Mouse (Mus musculus) midbrain, embryonic 11.5 days (tissue): ENCODE measurements around the gene Tns3. TPM values are rescaled to one million over a fixed set of nuclear protein-coding genes. Genes with fewer than 3 reads are reported as not detected.

Experiments
- ATAC-seq: fragments of 200-750 bp; cut with Nextera tagmentation; 2 replicates; pipeline ENCODE4 v1.8.0; 2017; ENCODE audit warnings: moderate TSS enrichment, moderate library complexity; ENCODE audit not compliant: low FRiP score
- DNase-seq: peaks from one replicate; pipeline ENCODE4 v3.0.0; 2015; ENCODE audit warnings: low spot score; ENCODE audit errors: missing footprints
- H3K27ac ChIP-seq: fragments of 300-500 bp; sonication (generic); 2 replicates; pipeline ENCODE4 v1.5.1; 2014; ENCODE audit warnings: low read depth, low read length
- H3K27me3 ChIP-seq: fragments of 300-500 bp; sonication (generic); 2 replicates; pipeline ENCODE4 v1.6.1; 2014; ENCODE audit warnings: mild to moderate bottlenecking, low read length, moderate library complexity, mixed read lengths; ENCODE audit not compliant: control insufficient read depth, insufficient read depth
- H3K36me3 ChIP-seq: fragments of 300-500 bp; sonication (generic); 2 replicates; pipeline ENCODE4 v1.6.1; 2014; ENCODE audit warnings: mild to moderate bottlenecking, low read length, moderate library complexity, mixed read lengths; ENCODE audit not compliant: control insufficient read depth, insufficient read depth
- H3K4me1 ChIP-seq: fragments of 300-500 bp; sonication (generic); 2 replicates; pipeline ENCODE4 v1.6.1; 2014; ENCODE audit warnings: low read length; ENCODE audit not compliant: control insufficient read depth, insufficient read depth
- H3K4me2 ChIP-seq: fragments of 300-500 bp; sonication (generic); 2 replicates; pipeline ENCODE4 v1.6.1; 2014; ENCODE audit warnings: mild to moderate bottlenecking, moderate library complexity
- H3K4me3 ChIP-seq: fragments of 300-500 bp; sonication (generic); 2 replicates; pipeline ENCODE4 v1.5.1; 2014; ENCODE audit warnings: low read depth, low read length
- H3K9ac ChIP-seq: fragments of 300-500 bp; sonication (generic); 2 replicates; pipeline ENCODE4 v1.6.1; 2014; ENCODE audit warnings: low read length
- H3K9me3 ChIP-seq: fragments of 300-500 bp; sonication (generic); 2 replicates; pipeline ENCODE4 v1.6.1; 2016; ENCODE audit warnings: low read length; ENCODE audit not compliant: control insufficient read depth
- WGBS: fragments of 180-500 bp; shearing (Covaris S2); extraction: QIAGEN DNeasy Blood & Tissue Kit; methylation state at CpG from one replicate; pipeline ENCODE4 v1.1.7; 2014; 5-methylcytosine and 5-hydroxymethylcytosine counted together
- polyA plus RNA-seq: library from polyadenylated mRNA; unstranded; fragments of >200 nt; fragmentation: Nextera tagmentation; extraction: Ambion mirVana; gene quantifications from 2 replicates; pipeline ENCODE4 v1.2.1, GENCODE M21; 2014

Tns3 gene
- polyA plus RNA-seq, 1 experiment from 2014 or later = 5.0 TPM

GRCm38 (mm10) chr11:8697670-8698069 lies 33.3 kb upstream of the Tns3 start:
- Histone ChIP-seq H3K27ac (no peak overlapping the region), H3K4me2 (no peak overlapping the region), H3K4me3 (no peak overlapping the region), H3K9me3 (no peaks in the 10 kb centered on the region), H3K36me3 (no peaks in the 10 kb centered on the region), H3K27me3 (no peaks in the 10 kb centered on the region), H3K4me1 (peaks cover 17% of the 10 kb centered on the region), H3K9ac (no peak overlapping the region)
- DNase-seq = no peak
- 92% methylated on average over 3 of the region's 3 CpGs for WGBS
- ATAC-seq = no peak

DNA sequence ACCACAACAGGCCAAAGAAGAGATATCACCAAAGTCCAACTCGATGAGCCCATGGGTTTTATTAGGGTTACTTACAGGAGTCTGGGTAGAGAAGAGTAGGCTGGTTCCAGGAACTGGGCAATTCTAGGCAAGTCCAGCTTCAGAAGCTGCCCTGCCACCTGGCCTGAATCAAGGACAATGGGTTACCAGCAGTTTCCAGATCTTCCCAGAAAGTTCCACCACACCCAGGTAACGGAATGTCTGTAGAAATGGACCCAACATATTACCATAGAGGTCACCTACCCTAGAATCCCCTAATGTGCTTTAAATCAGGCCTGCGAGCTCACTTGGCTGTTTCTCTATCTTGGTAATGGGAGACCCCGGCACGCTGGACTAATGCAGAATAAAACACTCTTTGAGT lies 29.8 kb upstream of the Tns3 start:
- Histone ChIP-seq H3K36me3 (no peaks in the 10 kb centered on the region), H3K4me1 (peaks cover 22% of the 10 kb centered on the region), H3K4me2 (no peak overlapping the region), H3K27ac (no peak overlapping the region), H3K4me3 (no peak overlapping the region), H3K9me3 (no peaks in the 10 kb centered on the region), H3K27me3 (no peaks in the 10 kb centered on the region), H3K9ac (no peak overlapping the region)
- 96% methylated on average over 5 of the region's 5 CpGs for whole genome bisulfite sequencing
- DNase-seq = no peak
- no peak for ATAC-seq

- 4% methylated on average over 16 of the region's 16 CpGs for WGBS
- DNase-seq (peak; percentile 91), ATAC-seq (peak; percentile 90)
- no peaks in the 10 kb centered on the region for H3K27me3 ChIP-seq
- H3K4me2 ChIP-seq = peak overlapping the region; percentile 20
- peaks cover 22% of the 10 kb centered on the region for H3K4me1 ChIP-seq
- H3K27ac ChIP-seq = peak overlapping the region; percentile 53; the same call in 1 of the 2 replicates
- peak overlapping the region; percentile 20; the same call in 1 of the 2 replicates for H3K9ac ChIP-seq
- no peak overlapping the region for H3K4me3 ChIP-seq
- H3K9me3 ChIP-seq = no peaks in the 10 kb centered on the region
- no peaks in the 10 kb centered on the region for H3K36me3 ChIP-seq
Measured at GRCm38 (mm10) chr11:8692536-8693471, 28.5 kb upstream of the Tns3 start.

DNA sequence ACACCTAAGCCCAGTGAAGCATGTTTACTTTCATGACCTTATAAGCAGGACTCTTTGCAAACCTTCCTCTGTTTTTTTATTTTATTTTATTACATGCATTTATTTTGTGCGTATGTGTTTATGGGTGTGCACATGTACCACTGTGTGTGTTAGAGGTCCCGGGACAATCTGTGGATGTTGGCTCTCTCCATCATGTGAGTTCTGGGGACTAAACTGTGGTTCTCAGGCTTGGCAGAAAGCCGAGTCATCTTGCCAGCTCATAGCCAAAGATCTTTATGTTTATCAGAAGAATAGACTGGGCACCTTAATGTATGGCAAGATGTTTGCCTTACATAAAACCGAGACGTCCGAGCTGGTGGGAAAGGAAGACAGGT lies 27.8 kb upstream of the Tns3 start:
- Histone ChIP-seq H3K36me3 (no peaks in the 10 kb centered on the region), H3K9ac (no peak overlapping the region), H3K27me3 (no peaks in the 10 kb centered on the region), H3K4me1 (peaks cover 22% of the 10 kb centered on the region), H3K4me3 (no peak overlapping the region), H3K9me3 (no peaks in the 10 kb centered on the region), H3K27ac (no peak overlapping the region), H3K4me2 (no peak overlapping the region)
- peak; percentile 86 for DNase-seq
- WGBS = 62% methylated on average over 6 of the region's 6 CpGs
- ATAC-seq = no peak; the same call in 1 of the 2 replicates

DNA sequence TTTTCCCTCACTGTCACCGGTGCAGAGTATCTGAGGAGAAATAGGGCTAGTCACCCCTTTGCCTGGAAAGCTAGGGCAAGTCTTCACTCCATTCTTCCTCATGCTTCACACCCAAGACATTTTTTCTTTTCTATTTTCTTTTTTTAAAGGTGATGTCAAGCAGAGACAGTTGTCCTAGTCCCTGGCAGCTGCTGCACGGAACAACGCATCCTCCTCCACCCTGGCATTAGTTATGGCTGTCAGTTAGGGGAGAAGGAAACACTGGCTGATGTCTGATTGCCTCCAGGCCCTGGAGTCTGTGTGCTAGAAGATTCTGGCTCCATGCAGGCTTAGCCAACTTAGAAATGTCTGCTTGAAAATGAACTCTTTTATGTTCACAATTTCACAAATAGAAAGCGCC lies 27.3 kb upstream of the Tns3 start:
- WGBS = 58% methylated on average over 4 of the region's 4 CpGs
- H3K9me3 ChIP-seq = no peaks in the 10 kb centered on the region
- H3K27me3 ChIP-seq = no peaks in the 10 kb centered on the region
- ATAC-seq (no peak), DNase-seq (no peak)
- H3K27ac ChIP-seq = no peak overlapping the region
- no peak overlapping the region for H3K9ac ChIP-seq
- H3K36me3 ChIP-seq = no peaks in the 10 kb centered on the region
- peaks cover 22% of the 10 kb centered on the region for H3K4me1 ChIP-seq
- no peak overlapping the region for H3K4me3 ChIP-seq
- no peak overlapping the region for H3K4me2 ChIP-seq

GRCm38 (mm10) chr11:8690633-8691032 lies 26.3 kb upstream of the Tns3 start:
- Histone ChIP-seq H3K4me2 (no peak overlapping the region), H3K27me3 (no peaks in the 10 kb centered on the region), H3K9me3 (no peaks in the 10 kb centered on the region), H3K4me1 (peaks cover 22% of the 10 kb centered on the region), H3K9ac (no peak overlapping the region), H3K36me3 (no peaks in the 10 kb centered on the region), H3K27ac (no peak overlapping the region), H3K4me3 (no peak overlapping the region)
- DNase-seq (no peak), ATAC-seq (no peak)
- WGBS = 58% methylated on average over 4 of the region's 4 CpGs

DNA sequence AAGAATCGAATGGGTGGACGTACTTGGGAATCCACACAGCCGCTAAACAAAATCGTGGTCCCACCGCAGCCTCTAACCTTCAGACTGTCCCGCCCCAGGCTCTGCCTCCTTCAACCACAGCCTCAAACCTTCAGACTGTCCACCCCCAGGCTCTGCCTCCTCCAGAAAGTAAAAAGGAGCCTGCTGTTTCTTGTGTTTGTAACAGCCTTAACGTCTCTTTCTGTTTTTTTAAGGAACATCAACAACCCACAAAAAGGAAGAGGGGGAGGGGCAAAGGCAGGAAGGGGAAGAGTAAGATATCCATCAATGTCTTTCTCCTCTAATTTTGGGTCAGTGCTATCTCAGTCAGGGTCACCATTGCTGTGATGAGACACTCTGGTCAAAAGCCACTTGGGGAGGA lies 25.2 kb upstream of the Tns3 start:
- 85% methylated on average over 7 of the region's 7 CpGs for WGBS
- Histone ChIP-seq H3K4me3 (no peak overlapping the region), H3K4me2 (no peak overlapping the region), H3K27me3 (no peaks in the 10 kb centered on the region), H3K36me3 (no peaks in the 10 kb centered on the region), H3K27ac (no peak overlapping the region), H3K9me3 (no peaks in the 10 kb centered on the region), H3K9ac (no peak overlapping the region), H3K4me1 (peaks cover 22% of the 10 kb centered on the region)
- DNase-seq (no peak), ATAC-seq (no peak)

DNA sequence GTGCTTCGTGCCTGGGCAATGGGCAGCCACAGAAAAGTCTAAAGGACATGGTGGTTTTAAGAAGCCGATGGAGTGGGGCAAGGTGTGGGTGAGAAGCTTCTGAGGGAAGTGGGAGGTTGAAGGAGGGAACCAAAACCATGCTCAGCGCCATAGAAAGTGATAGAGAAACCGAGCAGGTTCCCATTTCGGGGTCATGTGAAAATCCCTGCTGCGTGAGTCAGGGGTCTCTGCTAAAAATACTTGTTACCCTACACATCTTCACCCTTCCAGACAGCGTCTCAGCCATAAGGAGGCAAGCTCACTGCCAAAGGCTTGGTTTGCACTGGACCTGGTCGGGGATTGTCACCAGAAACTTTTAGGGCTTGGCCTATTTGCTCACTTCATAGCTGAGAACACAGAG lies 24.6 kb upstream of the Tns3 start:
- 98% methylated on average over 8 of the region's 8 CpGs for WGBS
- H3K27ac ChIP-seq = no peak overlapping the region
- DNase-seq = no peak
- H3K4me3 ChIP-seq = no peak overlapping the region
- ATAC-seq = no peak
- no peak overlapping the region for H3K4me2 ChIP-seq
- no peaks in the 10 kb centered on the region for H3K36me3 ChIP-seq
- H3K9ac ChIP-seq = no peak overlapping the region
- no peaks in the 10 kb centered on the region for H3K27me3 ChIP-seq
- H3K4me1 ChIP-seq = peaks cover 22% of the 10 kb centered on the region
- H3K9me3 ChIP-seq = no peaks in the 10 kb centered on the region

- no peak overlapping the region for H3K4me3 ChIP-seq
- no peak overlapping the region for H3K27ac ChIP-seq
- H3K4me1 ChIP-seq = peaks cover 2% of the 10 kb centered on the region; the same call in 1 of the 2 replicates
- no peaks in the 10 kb centered on the region for H3K9me3 ChIP-seq
- ATAC-seq = no peak
- H3K27me3 ChIP-seq = no peaks in the 10 kb centered on the region
- WGBS = 85% methylated on average over 3 of the region's 3 CpGs
- no peak for DNase-seq
- H3K9ac ChIP-seq = no peak overlapping the region
- H3K4me2 ChIP-seq = no peak overlapping the region
- no peaks in the 10 kb centered on the region for H3K36me3 ChIP-seq
Measured at GRCm38 (mm10) chr11:8686501-8686900, 22.2 kb upstream of the Tns3 start.
